Mouse (Mus musculus) T-helper 17 cell (primary cell): ENCODE results near the gene Cln3.

Experiments used
- in situ Hi-C, 2 experiments: fragments of 300-600 bp; cut with MboI, MseI; formaldehyde crosslinking; loops; 1 replicate in 1 of 2; 2 replicates in 1 of 2; pipeline ENCODE4 v1.15.1; 2025; ENCODE audit warnings: high pct_unique_total_duplicates in 2 of 2

Cln3 gene

DNA sequence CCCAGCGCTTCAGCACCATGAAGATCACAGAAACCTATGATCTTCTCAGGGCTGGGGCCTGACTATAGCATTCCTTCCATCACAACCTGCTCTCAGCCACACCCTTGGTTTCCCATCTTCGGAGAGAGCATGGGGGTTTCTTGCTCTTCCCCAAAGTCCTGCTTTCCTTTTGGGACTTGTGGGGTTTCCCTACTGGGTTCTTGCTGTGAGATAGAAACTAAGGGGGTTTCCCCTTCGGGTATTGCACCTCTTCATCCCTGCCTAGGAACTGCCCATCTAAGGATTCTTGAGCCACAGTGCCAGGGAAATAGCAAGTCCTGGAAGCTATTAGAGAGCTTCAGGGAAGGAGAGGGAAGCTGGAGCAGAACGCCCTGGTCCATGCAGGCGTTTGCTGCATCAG, 10.3 kb upstream of the Cln3 start:
- in situ Hi-C loops, result no loop called here

DNA sequence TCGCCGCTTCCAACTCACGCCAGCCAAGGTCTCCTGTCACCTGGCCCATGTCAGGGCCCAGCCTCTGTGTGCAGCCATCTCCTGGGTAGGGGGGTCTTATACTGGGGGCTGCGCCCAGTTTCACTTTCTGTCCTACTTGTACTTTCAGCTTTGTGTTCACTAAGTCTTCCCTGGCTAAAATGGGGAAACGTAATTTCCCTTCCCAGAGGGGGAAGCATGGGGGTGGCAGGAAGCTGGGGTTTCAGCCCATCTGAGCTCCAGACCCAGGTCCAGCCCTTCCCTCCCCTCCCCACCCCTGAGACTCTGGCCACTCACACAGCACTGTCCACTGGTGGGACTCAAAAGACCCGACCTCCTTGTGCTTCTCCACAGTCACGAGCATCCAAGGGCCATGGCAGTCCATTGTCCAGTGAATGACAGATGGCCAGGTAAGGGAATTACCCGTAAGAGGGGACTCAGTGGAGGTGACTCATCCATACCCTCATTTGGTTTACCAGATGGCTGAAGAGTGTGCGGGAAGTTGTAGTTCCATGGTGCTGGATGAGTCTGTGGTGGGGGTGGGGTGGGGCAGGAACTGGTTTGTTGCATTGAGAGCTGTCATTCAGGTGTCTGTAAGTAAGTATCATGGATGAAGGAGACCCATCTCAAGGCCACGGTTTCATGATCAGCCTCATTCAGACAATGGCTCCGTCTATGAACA, 9.4 kb upstream of the Cln3 start, which contains the start of gene Il27:
Il27 (minus strand) TSS at position 80 of the 700 bp plus-strand sequence.
- in situ Hi-C loops, result no loop called here

DNA sequence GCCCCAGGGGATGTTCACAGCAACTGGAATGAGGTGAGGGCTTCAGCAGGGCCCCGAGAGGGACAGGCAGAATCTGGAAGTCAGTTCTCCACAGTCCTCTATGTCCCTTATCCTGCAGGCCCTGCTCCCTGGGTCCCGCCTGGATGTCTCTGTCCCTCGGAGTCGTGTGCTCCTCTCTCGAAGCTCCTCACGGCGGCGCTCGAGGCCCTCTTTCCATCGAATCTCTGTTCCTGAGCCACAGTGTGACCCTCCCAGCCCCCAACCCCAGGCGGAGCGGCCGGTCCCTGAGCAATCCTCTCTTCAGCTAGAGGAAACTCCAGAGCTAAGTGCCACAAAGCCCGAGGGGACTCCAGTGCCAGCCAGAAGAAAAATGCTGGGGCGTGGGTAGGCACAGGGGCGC, 2.2 kb upstream of the Cln3 start:
- in situ Hi-C loops, result loop anchor here in 1 of 2 experiments (10.0 kb wide), 1 partner anchor 1937 kb away; the partner anchor contains the start of gene Bag3

DNA sequence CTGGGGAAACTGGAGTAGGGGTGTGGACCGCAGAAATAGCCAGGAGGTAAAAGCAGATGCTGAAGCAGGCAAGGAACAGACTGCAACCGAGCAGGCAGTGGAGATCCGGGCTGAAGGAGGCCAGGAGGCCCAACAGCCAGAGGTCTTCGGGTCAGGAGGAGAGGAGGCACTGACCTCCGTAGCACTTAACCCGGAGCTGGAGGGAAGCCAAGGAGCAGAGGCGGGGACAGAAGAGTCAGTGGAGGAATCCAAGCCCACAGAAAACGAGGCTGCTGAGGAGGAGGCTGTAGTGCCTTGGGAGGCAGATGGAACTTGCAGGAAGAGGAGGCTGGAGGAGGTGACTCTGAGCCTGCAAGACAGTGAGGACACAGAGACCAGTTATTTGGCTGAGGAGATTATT, 1.2 kb upstream of the Cln3 start:
- in situ Hi-C loops, result loop anchor here in 1 of 2 experiments (10.0 kb wide), 1 partner anchor 1938 kb away; the partner anchor contains the start of gene Bag3

DNA sequence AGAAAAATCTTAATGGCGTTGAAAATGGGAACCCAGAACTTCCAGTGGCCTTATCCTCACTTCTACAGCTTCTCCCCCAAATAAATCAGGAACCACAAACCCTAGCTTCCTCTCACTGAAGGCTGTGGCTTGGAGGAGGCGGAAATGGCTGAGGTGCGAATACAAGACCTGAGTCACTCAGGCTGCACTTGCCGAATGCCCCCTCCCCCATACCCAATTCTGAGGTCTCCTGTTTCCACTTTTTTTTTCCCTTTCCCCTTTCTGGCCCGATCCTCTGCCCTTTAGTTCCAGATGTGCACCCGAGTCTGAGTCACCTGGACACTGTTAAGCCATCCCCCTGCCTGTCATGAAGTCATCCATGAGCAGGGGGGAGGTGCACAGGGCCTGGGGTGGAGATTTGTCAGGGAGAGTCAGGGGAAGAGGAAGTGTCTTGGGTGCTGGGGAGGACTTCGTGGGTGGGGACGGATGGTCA, 1.1 kb downstream of the Cln3 start, which contains the start of gene Apobr:
Apobr (plus strand) TSS at position 437 of the 472 bp plus-strand sequence.
- in situ Hi-C loops, result loop anchor here in 1 of 2 experiments (10.0 kb wide), 1 partner anchor 1940 kb away; the partner anchor contains the start of gene Bag3

DNA sequence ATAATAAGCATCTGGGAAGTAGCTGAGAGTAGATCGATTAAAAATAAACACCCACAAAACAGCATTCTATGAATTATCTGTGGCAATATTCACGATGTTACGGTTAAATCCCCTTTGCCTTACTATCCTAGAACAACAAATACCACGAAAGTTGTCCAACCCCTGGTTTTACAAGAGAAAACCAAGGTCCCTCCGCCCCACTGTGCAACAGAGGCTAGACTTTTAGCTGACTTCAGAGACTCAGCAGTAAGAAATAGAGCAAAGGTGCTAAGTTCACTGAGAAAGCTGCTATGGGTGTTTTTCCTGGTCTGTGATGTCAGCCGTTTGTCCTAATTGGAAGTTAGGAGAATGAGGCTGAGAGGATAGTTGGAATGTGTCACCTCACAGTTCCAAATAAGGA, 1.9 kb downstream of the Cln3 start:
- in situ Hi-C loops, result loop anchor here in 1 of 2 experiments (10.0 kb wide), 1 partner anchor 1941 kb away; the partner anchor contains the start of gene Bag3

DNA sequence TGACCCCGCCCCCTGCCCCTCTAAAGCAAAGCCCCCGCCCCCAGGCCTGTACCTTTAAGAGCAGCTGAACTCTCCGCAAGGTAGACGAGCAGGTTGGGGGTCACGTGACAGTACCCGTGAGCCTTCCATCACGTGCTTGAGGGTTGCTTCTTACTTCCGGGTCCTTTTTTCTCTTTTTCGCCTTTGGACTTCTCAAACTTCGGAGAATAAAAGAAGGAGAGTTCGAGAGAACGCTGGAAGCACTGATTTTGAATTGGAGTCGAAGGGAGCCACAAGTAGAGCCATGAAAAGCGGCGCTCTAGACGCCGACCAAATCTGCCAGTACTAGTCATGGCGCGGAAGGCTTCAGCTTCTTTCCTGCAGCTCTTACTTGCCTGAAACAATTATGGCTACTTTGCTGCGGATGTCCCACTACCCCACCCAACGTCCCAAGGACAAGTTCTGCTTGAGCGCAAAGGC, 2.3 kb downstream of the Cln3 start:
- in situ Hi-C loops, result loop anchor here in 1 of 2 experiments (10.0 kb wide), 1 partner anchor 1942 kb away; the partner anchor contains the start of gene Bag3

DNA sequence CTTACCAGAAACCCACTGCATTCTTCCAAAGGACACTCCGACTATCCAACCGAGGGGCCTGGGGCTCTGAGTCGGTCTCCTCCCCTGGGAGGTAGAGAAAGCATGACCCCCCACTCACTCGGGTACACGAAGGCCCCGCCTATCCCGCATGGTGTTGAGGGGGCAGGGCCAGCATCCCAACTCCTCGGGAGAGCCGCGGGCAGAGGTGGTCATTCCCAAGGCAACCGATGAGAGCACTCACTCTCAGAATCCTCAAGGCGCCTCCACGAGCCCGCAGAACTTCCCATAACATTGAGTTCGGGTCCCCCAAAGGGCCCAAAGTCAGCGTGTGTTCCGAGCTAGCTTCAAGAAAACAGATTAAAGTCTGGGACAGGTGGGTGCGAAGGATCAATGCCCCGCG, 2.9 kb downstream of the Cln3 start:
- in situ Hi-C loops, result loop anchor here in 1 of 2 experiments (10.0 kb wide), 1 partner anchor 1942 kb away; the partner anchor contains the start of gene Bag3

DNA sequence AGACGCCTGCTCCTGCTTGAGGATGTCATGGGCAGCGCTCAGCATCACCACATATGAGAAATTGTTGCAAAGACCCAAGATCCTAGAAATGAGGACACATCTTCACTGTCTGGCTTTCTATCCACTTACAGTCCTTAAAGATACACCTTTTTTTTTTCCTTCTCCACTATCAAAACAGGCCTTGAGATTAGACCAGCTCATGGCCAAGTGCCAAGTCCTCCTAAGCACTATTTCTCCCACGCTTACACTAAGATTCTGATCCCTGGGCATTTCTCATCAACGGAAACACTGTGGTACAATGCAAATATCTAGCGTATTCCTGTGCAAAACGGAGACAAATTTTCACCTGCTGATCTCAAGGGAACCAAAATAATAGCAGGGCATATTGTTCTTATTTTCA, 4.0 kb downstream of the Cln3 start:
- in situ Hi-C loops, result loop anchor here in 1 of 2 experiments (10.0 kb wide), 1 partner anchor 1943 kb away; the partner anchor contains the start of gene Bag3

DNA sequence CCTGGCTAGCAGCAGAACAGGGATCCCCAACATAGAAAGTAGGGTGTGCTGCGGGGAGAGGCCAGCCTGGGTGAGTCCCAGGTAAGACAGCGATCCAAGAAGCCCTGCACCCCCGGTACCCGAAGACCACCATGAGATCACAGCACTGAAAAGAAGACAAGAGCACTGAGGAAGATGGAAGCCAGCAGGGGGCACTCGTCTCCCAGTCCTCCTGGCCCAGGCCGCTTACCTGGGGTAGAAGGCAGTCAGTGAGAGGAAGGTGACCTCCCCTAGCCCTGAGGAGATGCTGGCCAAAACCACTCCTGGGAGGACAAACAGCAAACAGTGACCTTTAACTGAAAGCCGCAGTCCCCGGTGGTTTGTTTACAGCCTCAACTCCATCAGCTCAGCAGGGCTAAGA, 6.4 kb downstream of the Cln3 start:
- in situ Hi-C loops, result loop anchor here (5.0 to 10.0 kb wide), 2 partner anchors 56 to 58 kb away; partner anchors contain the start of gene Nupr1 (in 1 of the 2)

DNA sequence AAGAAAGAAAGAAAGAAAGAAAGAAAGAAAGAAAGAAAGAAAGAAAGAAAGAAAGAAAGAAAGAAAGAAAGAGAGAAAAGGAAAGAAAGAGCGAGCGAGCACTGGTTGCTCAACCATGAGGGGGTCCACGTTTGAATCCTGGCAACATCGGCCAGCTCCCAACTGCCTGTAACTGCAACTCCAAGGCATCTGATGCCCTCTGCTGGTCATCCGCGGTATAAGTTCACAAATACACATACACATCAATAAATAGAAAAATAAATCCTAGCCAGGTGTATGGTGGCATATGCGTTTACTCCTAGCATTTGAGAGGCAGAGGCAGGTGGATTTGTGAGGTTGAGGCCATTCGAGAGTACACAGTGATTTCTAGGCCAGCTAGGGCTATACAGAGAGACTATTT, 8.7 kb downstream of the Cln3 start:
- in situ Hi-C loops, result loop anchor here (5.0 to 10.0 kb wide), 2 partner anchors 58 to 60 kb away; partner anchors contain the start of gene Nupr1 (in 1 of the 2)

DNA sequence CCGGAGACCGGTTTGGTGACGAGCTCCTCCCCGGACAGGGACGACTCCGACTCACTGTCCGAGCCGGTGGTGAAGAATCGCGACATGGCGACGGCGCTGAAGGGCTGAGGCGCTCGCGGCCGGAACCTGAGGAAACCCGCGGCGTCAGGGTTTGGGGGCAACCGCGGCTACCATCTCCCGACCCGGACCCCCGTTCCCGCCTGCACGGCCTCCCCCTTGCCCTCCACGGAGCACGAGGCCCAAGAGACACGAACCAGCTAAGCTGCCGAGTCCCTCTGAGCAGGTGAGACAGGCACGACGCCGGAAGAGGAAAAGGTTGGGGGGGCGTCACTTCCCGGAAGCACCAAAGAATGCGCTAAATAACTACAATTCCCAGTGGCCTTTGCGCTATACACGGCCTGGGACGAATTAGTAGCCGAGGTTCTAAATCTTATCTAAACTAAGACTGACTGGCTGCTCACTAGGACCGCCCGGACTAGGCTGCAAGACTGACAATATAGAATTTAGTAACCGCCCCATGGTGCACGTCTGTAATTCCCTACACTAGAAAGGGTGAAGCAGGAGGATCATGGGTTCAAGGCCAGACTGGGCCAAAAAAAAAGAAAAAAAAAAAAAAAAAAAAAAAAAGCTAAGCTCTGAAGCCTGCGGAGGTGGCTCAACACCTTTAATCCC, 19.4 kb downstream of the Cln3 start, which contains the start of gene Eif3c:
Eif3c (minus strand) TSS at position 318 of the 672 bp plus-strand sequence.
- in situ Hi-C loops, result loop anchor here in 1 of 2 experiments (25.0 kb wide), 1 partner anchor 971 kb away; no protein-coding TSS in a partner anchor

DNA sequence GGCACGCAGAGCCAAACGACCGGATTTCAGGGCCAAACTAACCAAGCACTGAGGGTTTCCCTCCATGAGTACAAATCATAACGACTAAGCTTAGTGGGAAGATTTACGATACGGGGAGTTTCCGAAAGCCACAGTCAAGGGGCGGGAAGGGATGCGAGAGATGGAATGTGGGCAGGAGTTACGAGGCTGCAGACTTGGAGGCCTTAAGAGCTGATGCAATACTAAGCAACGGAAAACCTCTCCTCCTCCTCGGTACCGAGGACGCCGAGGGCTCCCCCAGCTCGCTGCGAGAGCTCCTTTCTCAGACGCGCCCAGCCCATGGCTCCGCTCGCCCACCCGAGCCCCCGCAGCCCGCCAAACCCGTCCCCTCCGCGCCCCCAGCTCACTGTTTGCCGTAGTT, 19.9 kb downstream of the Cln3 start:
- in situ Hi-C loops, result loop anchor here in 1 of 2 experiments (25.0 kb wide), 1 partner anchor 972 kb away; no protein-coding TSS in a partner anchor

DNA sequence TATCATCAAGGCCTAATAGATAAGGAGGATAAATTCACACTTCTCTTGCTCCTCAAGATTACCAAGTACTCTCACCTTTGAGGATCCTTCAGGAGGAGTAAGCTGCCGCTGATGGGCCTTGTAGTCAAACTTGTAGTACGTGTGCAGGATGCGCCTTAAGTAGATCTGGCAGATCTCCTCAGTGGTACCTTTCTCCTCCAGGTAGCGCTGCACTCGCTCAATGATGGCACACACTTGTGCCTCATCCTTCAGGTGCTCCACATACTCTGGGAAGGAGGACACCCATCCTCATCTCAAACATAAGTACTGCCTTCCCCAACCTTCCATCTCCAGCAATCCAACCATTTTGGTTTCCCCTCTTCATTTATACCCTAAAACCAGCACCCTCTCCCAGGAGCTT, 29.0 kb downstream of the Cln3 start:
- in situ Hi-C loops, result loop anchor here in 1 of 2 experiments (5.0 to 25.0 kb wide), 2 partner anchors 776 to 981 kb away; no protein-coding TSS in a partner anchor

DNA sequence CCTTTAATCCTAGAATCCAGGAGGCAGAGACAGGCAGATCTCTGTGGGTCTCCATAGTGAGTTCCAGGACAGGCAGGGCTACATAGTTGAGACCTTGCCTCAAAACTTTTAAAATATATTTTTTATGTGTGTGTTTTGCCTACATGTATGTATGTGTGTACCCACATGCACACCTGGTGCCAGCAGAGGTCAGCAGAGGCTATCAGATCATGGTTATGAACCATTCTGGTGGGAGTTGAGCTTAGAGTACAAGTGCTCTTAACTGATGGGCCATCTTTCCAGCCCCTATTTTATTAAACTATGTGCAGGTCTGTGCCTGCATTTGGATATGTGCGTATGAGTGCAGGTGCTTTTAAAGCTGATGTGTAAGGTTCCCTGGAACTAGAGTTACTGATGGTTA, 30.8 kb downstream of the Cln3 start:
- in situ Hi-C loops, result loop anchor here in 1 of 2 experiments (5.0 to 25.0 kb wide), 2 partner anchors 778 to 983 kb away; no protein-coding TSS in a partner anchor

DNA sequence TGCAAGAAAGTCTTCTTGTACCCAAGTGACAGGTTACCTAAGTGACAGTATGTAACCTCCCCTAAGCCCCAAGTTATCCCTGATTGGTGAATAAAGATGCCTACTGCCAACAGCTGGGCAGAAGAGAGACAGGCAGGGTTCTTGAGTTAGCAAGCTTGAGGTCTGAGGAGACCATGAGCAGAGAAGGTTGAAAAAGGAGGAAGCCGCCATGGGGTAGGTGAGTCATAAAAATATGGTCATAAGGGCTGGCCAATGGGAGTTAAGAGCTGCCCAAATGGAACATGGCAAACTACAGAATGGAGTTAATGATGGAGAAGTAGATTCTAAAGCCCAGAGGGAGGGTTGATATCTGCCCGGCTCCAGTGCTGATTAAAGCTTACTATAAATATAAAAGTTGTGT, 40.0 kb downstream of the Cln3 start:
- in situ Hi-C loops, result loop anchor here in 1 of 2 experiments (5.0 kb wide), 1 partner anchor 53 kb away; no protein-coding TSS in a partner anchor

DNA sequence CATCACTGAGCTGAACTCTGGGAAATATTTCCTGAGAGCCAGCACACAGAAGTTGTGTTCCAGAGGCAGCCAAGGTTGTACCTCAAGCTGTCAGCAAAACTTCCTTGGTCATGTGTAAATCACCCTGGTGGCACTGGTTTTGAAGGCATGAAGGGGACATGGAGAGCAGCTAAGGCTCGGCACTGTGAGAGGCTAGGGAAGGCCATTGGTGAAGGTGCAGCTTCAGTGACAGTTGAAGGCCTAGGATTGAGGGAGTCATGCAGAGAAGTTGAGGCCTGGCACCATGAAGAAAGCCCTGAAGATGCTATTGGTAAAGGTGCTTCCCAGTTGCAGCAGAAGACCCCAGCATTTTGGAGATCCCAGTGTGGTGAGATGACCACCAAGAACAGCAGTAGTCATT, 44.0 kb downstream of the Cln3 start:
- in situ Hi-C loops, result no loop called here

DNA sequence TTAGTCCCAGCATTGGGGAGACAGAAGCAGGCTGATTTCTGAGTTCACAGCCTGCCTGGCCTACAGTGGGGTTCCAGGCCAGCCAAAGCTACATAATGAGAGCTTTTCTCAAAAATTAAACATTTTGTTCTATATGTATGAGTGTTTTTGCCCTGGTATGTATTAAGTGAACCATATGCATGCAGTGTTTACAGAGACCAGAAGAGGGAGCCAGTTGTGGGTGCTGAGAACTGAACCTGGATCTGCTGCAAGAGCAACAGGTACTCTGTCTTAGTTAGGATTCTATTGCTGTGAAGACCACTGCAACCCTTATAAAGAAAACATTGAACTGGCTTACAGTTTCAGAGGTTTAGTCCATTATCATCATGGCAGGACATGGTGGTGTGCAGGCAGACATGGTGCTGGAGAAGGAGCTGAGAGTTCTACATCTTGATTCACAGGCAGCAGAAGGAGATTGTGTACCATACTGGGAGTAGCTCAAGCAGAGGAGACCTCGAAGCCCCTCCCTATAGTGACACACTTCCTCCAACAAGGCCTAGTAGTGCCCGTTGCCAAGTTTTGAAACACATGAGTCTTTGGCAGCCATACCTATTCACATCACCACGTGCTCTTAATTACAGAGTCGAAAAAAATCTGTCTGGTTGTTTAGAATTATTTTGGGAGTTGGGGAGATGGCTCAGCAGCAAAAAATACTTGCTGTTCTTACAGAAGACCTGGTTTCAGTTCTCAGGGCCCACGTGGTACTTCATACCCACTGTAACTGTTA, 47.6 kb downstream of the Cln3 start:
- in situ Hi-C loops, result no loop called here

DNA sequence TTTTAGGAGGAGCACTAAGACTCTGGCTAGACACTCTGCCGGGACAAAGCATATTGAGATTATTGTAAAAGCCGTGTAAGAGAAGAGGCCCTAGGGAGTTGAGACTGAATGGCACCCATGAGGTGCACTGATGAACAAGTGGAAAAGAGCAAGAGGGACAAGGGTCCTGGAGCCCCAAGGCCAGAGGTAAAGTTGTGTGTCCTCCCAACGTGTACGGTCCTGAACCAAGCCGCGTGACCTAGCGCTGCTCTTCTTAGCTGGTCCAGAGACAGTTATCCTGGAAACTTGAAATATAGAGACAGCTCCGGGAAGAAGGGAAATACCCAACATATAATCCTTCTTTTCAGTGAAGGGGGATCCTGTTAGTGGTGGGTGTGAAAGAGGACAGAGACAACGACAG, 49.2 kb downstream of the Cln3 start:
- in situ Hi-C loops, result no loop called here

DNA sequence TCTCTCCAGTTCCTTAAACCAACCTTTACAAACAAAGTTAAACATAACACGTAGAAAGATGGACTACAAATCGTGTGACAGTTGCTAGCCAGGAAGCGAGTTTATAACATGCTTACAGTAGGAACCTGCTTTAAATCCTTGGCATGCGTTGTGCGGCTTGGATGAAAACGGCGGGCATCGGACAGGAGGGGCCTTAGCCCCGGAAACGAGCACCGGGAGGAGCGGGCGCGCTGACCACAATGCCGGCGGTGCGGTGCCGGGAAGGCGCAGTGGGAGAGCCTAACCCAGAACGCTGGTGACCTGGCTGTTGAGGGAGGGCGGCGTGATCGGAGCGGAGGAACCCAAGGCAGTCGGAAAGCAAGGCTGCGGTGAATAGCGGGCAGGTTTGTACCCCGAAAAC, 49.9 kb downstream of the Cln3 start:
- in situ Hi-C loops, result no loop called here

DNA sequence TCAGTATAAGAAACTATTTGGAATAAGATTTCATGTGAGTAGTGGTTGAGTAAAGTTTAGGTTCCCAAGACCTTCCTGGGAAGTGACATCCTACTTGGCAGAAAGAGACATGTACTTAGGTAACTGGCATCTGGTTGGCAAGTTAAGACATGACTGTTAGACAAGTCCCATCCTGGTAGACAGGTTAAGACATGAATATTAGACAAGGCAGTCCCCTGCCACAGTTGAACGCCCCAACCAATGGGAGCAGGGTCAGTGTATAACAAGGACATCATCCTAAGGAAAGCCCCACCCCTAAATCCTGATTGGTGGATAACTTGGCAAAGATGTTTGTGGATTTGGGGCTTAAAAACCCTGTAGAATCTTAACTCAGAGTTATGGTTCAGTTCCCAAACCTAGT, 52.2 kb downstream of the Cln3 start:
- in situ Hi-C loops, result no loop called here
